Mouse (Mus musculus): ENCODE data around the gene Aldh4a1.
A peak's percentile ranks its signal among the peaks of the same experiment; 100 is the strongest.

Gene Aldh4a1

GRCm38 (mm10) chr4:139624116-139624489 is 1.4 kb downstream of the Aldh4a1 start:
- no peak for DNase-seq

GRCm38 (mm10) chr4:139624706-139625105 is 2.0 kb downstream of the Aldh4a1 start:
- no peak for DNase-seq

DNA sequence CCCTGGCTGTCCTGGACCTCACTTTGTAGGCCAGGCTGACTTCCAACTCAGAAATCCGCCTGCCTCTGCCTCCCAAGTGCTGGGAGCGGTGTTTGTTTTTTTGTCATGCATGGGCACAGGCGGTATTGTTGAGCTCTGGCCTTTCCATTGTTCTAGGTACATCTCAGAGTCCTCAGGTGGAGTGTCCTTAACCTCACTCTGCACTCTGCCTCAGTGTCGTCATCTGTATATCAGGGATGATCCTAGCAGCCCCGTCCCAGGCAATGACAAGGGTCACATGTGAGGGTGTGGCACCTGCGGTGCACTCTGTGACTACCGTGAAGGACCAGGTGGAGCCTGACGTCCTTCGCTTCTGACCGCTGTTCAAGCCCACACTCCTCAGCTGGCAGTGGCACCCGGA is 4.7 kb downstream of the Aldh4a1 start:
- DNase-seq: no peak

GRCm38 (mm10) chr4:139630171-139630570 is 7.5 kb downstream of the Aldh4a1 start:
- no peak for DNase-seq

DNA sequence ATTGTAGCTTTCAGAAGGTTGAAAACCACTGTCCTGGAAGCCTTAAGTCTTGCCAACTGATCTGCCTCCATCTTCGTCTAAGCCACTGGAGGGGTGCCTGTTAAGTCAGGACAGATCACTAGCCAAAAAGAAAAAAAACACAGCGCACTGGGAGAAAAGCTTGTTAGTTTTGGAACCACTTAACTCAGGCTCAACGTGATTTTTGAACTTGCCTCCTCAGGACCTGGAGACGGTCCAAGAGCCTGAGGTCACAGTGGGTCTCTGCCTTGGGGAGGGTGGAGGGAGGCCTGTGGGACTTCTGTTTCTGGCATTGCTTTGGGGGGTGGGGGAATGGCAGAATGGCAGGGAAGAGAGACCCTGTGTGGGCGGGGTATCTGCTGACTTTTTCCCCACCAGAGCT is 8.5 kb downstream of the Aldh4a1 start:
- no peak for DNase-seq

GRCm38 (mm10) chr4:139631569-139632253 is 9.0 kb downstream of the Aldh4a1 start:
- no peak for DNase-seq

GRCm38 (mm10) chr4:139632254-139632580 is 9.6 kb downstream of the Aldh4a1 start:
- DNase-seq: no peak

GRCm38 (mm10) chr4:139636373-139636772 is 13.7 kb downstream of the Aldh4a1 start:
- DNase-seq: peak; percentile 51

DNA sequence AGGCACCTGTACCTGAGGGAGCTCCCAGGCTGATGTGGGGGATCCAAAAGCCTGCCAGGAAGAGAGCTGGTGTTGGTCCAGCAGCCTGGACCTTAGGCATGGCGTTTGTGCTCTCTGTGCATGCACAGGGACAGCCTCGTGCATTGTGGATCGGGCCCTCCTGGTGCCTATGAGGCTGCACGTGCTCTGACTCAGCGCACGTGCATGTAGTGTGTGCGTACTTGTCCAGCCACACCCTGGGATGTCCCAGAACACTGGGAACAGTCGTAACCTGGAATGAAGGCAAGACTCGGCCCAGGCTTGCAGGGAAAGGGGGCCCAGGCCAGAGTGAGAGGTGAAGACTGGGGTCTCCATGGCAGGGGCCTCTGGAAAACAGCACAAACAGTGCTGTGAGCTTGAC is 15.2 kb downstream of the Aldh4a1 start:
- peak; percentile 2 for DNase-seq

DNA sequence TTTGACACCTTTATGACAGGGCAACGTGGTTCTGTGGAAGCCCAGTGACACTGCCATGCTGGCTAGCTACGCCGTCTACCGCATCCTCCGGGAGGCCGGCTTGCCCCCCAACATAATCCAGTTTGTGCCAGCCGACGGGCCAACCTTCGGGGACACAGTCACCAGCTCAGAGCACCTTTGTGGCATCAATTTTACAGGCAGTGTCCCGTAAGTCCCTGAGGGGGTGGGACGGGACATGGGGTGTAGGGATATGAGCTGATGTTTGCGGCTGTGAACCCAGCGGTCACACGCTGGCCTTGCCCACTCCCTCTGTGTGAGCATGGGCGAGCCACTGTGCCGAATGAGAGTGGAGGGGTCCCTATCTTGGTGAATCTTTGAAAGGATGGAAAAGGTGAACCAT is 15.7 kb downstream of the Aldh4a1 start:
- peak; percentile 8 for DNase-seq

DNA sequence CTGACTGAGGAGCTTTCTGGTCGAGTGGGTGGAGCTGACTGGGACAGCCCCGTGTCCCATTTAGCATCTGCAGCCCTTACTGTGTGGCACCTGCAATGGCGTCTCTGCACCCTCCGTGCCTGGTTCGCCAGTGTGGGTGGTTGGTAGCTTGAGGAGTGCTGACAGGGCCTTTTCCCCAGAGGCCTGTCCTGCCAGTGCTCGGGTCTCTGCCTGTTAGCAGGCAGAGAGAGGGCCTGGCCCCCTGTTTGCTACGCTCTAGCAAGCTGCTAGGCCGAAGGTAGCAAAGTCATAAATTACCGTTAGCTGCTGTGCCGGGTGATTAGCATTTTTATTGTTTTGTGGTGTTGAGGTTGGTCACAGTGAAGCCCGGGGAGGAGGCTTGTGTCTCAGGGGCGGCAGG is 17.1 kb downstream of the Aldh4a1 start:
- DNase-seq: no peak

- DNase-seq: peak; percentile 9
Observed at GRCm38 (mm10) chr4:139640333-139640732, 17.7 kb downstream of the Aldh4a1 start.

- DNase-seq: no peak
Observed at GRCm38 (mm10) chr4:139640775-139641174, 18.1 kb downstream of the Aldh4a1 start.

- no peak for DNase-seq
Observed at GRCm38 (mm10) chr4:139641829-139642425, 19.3 kb downstream of the Aldh4a1 start.

GRCm38 (mm10) chr4:139643972-139644371 is 21.3 kb downstream of the Aldh4a1 start:
- DNase-seq: peak; percentile 67

DNA sequence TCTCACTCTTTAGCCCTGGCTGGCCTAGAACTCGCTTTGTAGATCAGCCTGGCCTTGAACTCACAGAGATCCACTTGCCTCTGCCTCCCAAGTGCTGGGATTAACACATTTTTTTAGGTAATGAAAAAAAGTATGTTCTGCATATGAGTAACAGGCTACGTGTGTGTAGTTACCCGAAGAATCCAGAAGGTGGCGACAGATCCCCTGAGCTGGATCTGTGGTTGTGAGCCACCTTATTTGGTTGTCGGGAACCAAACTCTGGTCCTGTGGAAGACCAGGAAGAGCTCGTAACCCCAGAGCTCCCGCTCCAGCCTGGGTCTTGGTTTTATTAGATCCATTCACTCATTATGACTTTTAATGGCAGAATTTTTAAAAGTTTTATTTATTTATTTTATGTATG is 24.2 kb downstream of the Aldh4a1 start:
- DNase-seq: no peak

DNA sequence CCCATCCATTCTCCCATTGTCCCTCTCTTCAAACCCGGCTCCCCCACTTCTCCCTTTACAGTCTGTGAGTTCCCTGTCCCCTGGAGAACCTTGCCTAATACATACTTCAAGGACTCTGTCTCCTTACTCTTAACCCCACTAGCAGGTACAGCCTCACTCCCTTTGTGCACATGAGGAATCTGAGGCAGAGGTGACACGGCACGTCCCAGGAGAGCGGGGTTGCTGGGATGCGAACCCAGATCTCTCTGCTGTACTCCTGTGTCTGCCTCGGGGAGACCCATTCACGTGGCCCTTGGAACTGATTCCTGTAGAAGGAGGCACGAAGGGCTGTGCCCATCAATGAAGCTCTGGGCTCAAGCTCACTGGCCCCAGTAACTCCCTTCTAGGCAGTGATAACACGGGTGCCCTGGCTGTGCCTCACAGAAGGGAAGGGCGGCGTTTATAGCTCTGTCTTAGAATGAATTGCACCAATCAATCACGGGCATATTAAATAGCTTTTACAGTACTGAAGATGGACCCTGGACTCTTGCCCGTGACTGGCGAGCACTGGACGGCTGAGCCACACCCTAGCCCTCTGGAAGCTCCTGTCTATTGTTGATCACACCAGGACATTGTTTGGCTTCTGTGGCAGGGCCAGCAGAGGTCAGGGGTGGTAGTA is 27.5 kb downstream of the Aldh4a1 start:
- DNase-seq: no peak

GRCm38 (mm10) chr4:139650907-139651306 is 28.2 kb downstream of the Aldh4a1 start:
- peak; percentile 43 for DNase-seq

- no peak for DNase-seq
Observed at GRCm38 (mm10) chr4:139653238-139653637, 30.6 kb downstream of the Aldh4a1 start, which contains the start of gene Tas1r2. Tas1r2 (plus strand) TSS chr4:139653538.

DNA sequence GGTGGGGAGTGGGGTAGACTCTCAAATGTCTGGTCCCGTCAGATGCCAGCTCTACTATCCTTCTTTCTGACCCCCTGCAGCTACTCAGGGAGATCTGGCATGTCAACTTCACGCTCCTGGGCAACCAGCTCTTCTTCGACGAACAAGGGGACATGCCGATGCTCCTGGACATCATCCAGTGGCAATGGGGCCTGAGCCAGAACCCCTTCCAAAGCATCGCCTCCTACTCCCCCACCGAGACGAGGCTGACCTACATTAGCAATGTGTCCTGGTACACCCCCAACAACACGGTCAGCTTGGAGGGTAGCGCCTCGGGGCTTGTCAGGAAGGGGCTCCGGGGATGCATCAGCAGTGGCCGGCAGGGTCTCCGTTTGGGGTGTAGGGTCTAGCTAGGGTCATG is 39.2 kb downstream of the Aldh4a1 start:
- no peak for DNase-seq

DNA sequence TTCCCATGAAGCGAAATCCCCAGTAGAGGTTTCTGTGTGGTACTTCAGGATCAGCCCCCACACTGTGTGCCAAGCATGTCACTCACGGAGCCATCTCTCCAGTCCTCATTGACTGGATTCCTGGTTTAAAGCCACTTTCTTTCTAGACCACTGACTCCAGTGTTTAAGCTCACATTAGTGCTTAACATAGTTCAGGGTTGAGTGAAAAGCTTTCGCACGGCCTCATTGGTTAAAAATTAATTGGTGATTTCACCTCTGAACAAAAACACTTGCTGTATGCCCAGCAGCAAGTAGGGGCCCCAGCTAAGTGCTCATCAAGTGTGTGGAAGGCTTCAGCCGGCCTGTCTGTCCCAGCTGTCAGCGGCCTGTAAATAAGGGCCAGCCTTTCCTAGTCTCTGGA is 45.0 kb downstream of the Aldh4a1 start:
- DNase-seq: no peak

DNA sequence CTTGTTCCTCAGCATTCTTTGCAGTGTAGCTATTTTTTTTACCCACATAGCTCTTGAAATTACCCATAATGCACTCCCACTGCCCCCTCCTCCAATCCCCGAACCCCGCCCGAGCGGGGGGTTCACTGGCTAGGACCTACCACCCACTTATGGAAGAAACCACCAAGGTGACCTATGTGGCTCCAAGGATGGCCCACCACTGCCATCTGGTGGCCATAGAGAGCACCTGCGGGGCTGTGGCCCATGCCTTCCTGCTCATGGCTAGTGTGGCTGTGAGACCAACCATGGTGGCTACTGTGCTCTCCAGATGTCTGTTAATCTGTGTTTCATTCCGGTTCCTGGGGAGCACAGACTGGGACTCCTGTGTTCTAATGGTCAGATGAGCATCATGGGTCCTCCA is 47.2 kb downstream of the Aldh4a1 start:
- peak; percentile 41 for DNase-seq

DNA sequence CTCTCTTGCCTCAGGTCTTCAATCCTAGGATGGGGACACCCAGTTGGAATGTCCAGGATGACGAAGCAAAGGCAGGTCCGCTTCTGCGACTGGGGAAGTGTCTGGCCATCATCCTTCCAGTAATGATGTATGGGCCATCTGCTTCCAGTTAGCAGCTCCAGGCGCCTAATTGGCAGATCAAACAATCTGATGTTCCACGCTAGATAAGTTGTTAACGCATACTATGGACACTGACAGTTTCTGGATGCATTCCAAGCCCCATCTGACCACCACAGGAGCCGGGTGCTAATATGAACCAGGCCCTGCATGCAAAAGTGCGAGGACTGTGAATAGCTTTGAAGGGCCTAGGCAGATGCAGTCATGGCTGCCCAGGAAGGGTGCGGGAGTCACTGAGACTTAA is 53.0 kb downstream of the Aldh4a1 start:
- DNase-seq: no peak

Data from cerebellum, adult 11-12 months (tissue).